Mouse (Mus musculus): Measurements from ENCODE around the gene Cfap43.
A peak's percentile ranks its signal among the peaks of the same experiment; 100 is the strongest.
"Not testable (repeated sequence)": the region's sequence is repeated elsewhere in the genome, so short reads cannot be mapped to it uniquely, and the experiment has no call there.

The Cfap43 gene

GRCm38 (mm10) chr19:47853951-47854795 lies 64.9 kb downstream of the Cfap43 start:
- DNase-seq (ENCODE audit: low spot score in 2 of 2), result no peak

- no peak for DNase-seq (ENCODE audit: low spot score in 2 of 2)
Observed at GRCm38 (mm10) chr19:47853053-47853452, 66.0 kb downstream of the Cfap43 start.

- not testable (repeated sequence) for DNase-seq (ENCODE audit: low spot score in 2 of 2)
Observed at GRCm38 (mm10) chr19:47852131-47852530, 67.0 kb downstream of the Cfap43 start.

- DNase-seq (ENCODE audit: low spot score in 2 of 2), result no peak
Observed at GRCm38 (mm10) chr19:47849735-47850134, 69.4 kb downstream of the Cfap43 start.

GRCm38 (mm10) chr19:47841234-47841633 lies 77.9 kb downstream of the Cfap43 start:
- DNase-seq (ENCODE audit: low spot score in 2 of 2), result not testable (repeated sequence)

GRCm38 (mm10) chr19:47837527-47837901 lies 81.6 kb downstream of the Cfap43 start:
- no peak for DNase-seq (ENCODE audit: low spot score in 2 of 2)

GRCm38 (mm10) chr19:47836701-47837526 lies 82.2 kb downstream of the Cfap43 start:
- DNase-seq (ENCODE audit: low spot score in 2 of 2), result peak; percentile 48 to 74

GRCm38 (mm10) chr19:47835776-47836175 lies 83.3 kb downstream of the Cfap43 start:
- no peak for DNase-seq (ENCODE audit: low spot score in 2 of 2)

GRCm38 (mm10) chr19:47834614-47835013 lies 84.5 kb downstream of the Cfap43 start:
- DNase-seq (ENCODE audit: low spot score in 2 of 2), result no peak

- DNase-seq (ENCODE audit: low spot score in 2 of 2), result no peak
Observed at GRCm38 (mm10) chr19:47832316-47832715, 86.8 kb downstream of the Cfap43 start.

GRCm38 (mm10) chr19:47831111-47831510 lies 88.0 kb downstream of the Cfap43 start:
- no peak for DNase-seq (ENCODE audit: low spot score in 2 of 2)

GRCm38 (mm10) chr19:47829913-47830450 lies 89.1 kb downstream of the Cfap43 start:
- DNase-seq (ENCODE audit: low spot score in 2 of 2), result no peak

GRCm38 (mm10) chr19:47824026-47824425 lies 95.1 kb downstream of the Cfap43 start:
- DNase-seq (ENCODE audit: low spot score in 2 of 2), result no peak

GRCm38 (mm10) chr19:47822143-47822796 lies 96.8 kb downstream of the Cfap43 start:
- DNase-seq (ENCODE audit: low spot score in 2 of 2), result no peak

- DNase-seq (ENCODE audit: low spot score in 2 of 2), result no peak
Observed at GRCm38 (mm10) chr19:47821494-47821872, 97.6 kb downstream of the Cfap43 start.

GRCm38 (mm10) chr19:47820832-47821493 lies 98.1 kb downstream of the Cfap43 start:
- peak; percentile 55 to 76 for DNase-seq (ENCODE audit: low spot score in 2 of 2)

GRCm38 (mm10) chr19:47817692-47818091 lies 101.4 kb downstream of the Cfap43 start:
- no peak for DNase-seq (ENCODE audit: low spot score in 2 of 2)

- DNase-seq (ENCODE audit: low spot score in 2 of 2), result no peak
Observed at GRCm38 (mm10) chr19:47814721-47815120, 104.4 kb downstream of the Cfap43 start.

GRCm38 (mm10) chr19:47812091-47812490 lies 107.0 kb downstream of the Cfap43 start:
- DNase-seq (ENCODE audit: low spot score in 2 of 2), result no peak

- no peak for DNase-seq (ENCODE audit: low spot score in 2 of 2)
Observed at GRCm38 (mm10) chr19:47798583-47798982, 120.5 kb downstream of the Cfap43 start.

GRCm38 (mm10) chr19:47796699-47797098 lies 122.4 kb downstream of the Cfap43 start:
- no peak for DNase-seq (ENCODE audit: low spot score in 2 of 2)
